Mouse (Mus musculus) ES-CJ7 (cell line): ENCODE data around the gene Olfr1208.

Experiments
- DNase-seq: peaks from one replicate; pipeline ENCODE4 v3.0.0; 2011; ENCODE audit warnings: low read depth, low spot score

The Olfr1208 gene

GRCm38 (mm10) chr2:88902211-88902610 lies at the start of gene Olfr1208:
TSS of gene Olfr1208 (minus strand) at chr2:88902311.
- no peak for DNase-seq

DNA sequence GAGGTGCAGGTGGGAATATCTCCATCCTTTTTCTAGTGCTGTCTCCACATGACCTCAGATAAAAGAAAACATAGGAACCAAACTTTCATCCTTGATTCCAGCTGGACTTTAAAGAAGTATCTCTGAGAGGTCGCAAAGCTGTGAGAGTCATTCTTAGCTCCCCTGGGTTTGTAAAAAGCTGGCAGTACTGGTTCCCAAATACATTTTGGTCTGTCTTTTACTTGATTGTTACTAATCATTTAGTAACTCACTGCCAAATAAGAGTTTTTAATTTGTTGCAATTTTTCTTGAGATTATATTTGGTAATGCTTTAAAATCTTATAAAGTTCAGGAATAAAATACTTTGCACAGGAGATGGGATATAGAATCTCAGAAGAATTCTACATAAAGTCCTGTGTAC lies 35.9 kb upstream of the Olfr1208 start, which contains the start of gene Olfr1211:
Gene Olfr1211 (minus strand): TSS at position 101 of the 400 bp plus-strand sequence.
- DNase-seq, result no peak

- no peak for DNase-seq
Measured at GRCm38 (mm10) chr2:88915057-88915456, 12.9 kb upstream of the Olfr1208 start, which contains the start of gene Olfr1209. TSS of gene Olfr1209 (minus strand) at chr2:88915157.

DNA sequence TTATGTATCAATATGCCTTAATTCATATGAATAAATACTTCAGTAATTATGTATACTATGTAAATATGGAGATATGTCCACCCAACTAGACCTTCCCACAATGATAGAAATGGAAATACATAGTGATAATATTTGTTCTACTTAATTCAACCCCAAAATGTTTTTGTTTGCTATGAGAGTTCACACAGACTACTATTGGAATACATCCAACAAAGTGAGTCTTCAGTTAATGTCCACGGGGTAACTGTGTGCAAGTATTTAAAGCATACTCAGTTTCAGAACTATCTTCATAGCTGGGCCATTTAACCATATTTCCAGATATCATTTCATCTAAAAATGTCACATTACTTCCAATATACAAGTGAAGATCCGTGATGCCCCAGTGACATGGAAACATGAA lies 39.2 kb downstream of the Olfr1208 start, which contains the start of gene Olfr1206:
Gene Olfr1206 (plus strand): TSS at position 301 of the 400 bp plus-strand sequence.
- DNase-seq, result no peak

- DNase-seq, result no peak
Measured at GRCm38 (mm10) chr2:88848992-88849391, 53.1 kb downstream of the Olfr1208 start, which contains the start of gene Olfr1204. TSS of gene Olfr1204 (plus strand) at chr2:88849292.
